Mouse (Mus musculus): Measurements from ENCODE around the gene Rin2. TPM values are rescaled to one million over a fixed set of nuclear protein-coding genes. Genes with fewer than 3 reads are reported as not detected.

Gene Rin2
- polyA plus RNA-seq, 1 experiment from 2014 or later: 21.1 TPM

DNA sequence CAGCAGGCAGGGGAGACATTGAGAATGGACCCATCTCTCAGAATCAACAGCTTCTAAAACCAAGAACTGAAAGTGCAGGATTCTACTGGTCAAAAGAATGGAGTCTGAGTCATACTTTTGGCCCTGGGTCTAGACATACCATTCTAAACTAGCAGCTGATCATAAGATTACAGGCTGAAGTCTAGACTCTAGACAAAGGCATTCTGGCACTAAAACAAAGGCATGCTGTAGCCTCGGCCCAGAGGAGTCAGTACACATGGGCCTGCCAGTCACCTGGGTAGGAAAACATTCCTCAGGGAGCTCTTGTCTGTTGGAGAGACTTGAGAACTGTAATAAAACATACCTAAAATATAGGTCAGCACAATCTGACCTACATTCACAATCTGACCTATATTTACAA is 18.3 kb upstream of the Rin2 start:
- WGBS: 40% methylated on average over 1 of the region's 1 CpGs
- no peak overlapping the region for H3K4me3 ChIP-seq (ENCODE audit: low read depth, low read length)

DNA sequence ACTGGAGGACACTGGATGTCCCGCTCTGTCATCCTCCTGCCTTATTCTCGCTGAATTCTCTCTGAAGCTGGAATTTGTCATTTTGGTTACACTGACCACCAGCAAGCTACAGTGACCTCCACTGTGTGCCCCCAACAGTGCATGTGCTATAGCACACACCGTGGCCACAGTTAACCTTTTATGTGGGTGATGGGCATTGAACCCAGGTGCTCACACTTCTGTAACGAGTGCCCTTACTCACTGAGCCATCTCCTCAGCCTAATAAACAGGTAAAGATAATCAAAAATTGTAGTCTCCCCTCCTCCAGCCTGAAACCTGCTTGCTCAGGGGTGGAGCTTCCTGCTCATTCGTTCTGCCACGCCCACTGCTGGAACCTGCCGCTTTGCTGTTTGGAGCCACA is 13.8 kb upstream of the Rin2 start:
- Histone ChIP-seq H3K9ac (replicated peaks; ENCODE audit: low read length) (no peak overlapping the region), H3K36me3 (replicated peaks; ENCODE audit: control insufficient read depth, insufficient read depth, low read depth, low read length) (no peaks in the 10 kb centered on the region)
- 81% methylated on average over 5 of the region's 7 CpGs for WGBS

More for the DNA sequence above, 18.3 kb upstream of the Rin2 start:
- Histone ChIP-seq H3K9me3 (replicated peaks; ENCODE audit: control insufficient read depth, low read length) (no peaks in the 10 kb centered on the region), H3K4me2 (ENCODE audit: low read depth, low read length) (no peak overlapping the region), H3K36me3 (replicated peaks; ENCODE audit: control insufficient read depth, insufficient read depth, low read depth, low read length) (no peaks in the 10 kb centered on the region), H3K9ac (replicated peaks; ENCODE audit: low read length) (no peak overlapping the region), H3K27ac (replicated peaks; ENCODE audit: low read depth, low read length) (no peak overlapping the region), H3K27me3 (ENCODE audit: control insufficient read depth, insufficient read depth, low read length) (no peaks in the 10 kb centered on the region), H3K4me1 (ENCODE audit: control insufficient read depth, insufficient read depth, low read length) (no peaks in the 10 kb centered on the region)
- DNase-seq (ENCODE audit: low spot score) (no peak), ATAC-seq (replicated peaks; ENCODE audit: insufficient number of reproducible peaks, low FRiP score, low TSS enrichment, low read depth) (no peak)

DNA sequence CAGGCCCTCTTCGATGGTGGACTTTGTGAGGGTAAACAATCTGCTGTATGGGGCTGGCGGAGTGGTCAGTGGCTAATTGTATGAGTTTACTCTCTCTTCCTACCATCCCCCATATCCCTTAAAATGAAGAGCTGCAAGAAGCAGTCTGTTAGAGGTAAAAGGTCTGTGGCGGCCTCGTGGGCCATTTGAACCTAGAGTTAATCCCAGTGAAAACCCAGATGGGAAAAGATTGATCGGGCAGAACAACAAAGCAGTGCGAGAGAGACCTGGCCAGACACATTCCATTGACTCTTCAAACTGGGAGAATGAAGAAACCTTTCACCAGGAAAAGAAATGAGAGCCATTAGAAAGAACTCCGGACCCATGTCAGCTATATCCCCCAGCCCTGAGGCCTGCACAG is 11.1 kb upstream of the Rin2 start:
- no peak for ATAC-seq (replicated peaks; ENCODE audit: insufficient number of reproducible peaks, low FRiP score, low TSS enrichment, low read depth)
- no peak overlapping the region for H3K4me2 ChIP-seq (ENCODE audit: low read depth, low read length)
- H3K4me1 ChIP-seq (ENCODE audit: control insufficient read depth, insufficient read depth, low read length): no peaks in the 10 kb centered on the region
- WGBS: 81% methylated on average over 7 of the region's 7 CpGs
- no peaks in the 10 kb centered on the region for H3K27me3 ChIP-seq (ENCODE audit: control insufficient read depth, insufficient read depth, low read length)
- H3K36me3 ChIP-seq (replicated peaks; ENCODE audit: control insufficient read depth, insufficient read depth, low read depth, low read length): no peaks in the 10 kb centered on the region
- H3K9me3 ChIP-seq (replicated peaks; ENCODE audit: control insufficient read depth, low read length): no peaks in the 10 kb centered on the region
- DNase-seq (ENCODE audit: low spot score): no peak
- H3K27ac ChIP-seq (replicated peaks; ENCODE audit: low read depth, low read length): no peak overlapping the region
- no peak overlapping the region for H3K4me3 ChIP-seq (ENCODE audit: low read depth, low read length)
- H3K9ac ChIP-seq (replicated peaks; ENCODE audit: low read length): no peak overlapping the region

More for the DNA sequence above, 13.8 kb upstream of the Rin2 start:
- Histone ChIP-seq H3K27ac (replicated peaks; ENCODE audit: low read depth, low read length) (no peak overlapping the region), H3K4me2 (ENCODE audit: low read depth, low read length) (no peak overlapping the region), H3K9me3 (replicated peaks; ENCODE audit: control insufficient read depth, low read length) (no peaks in the 10 kb centered on the region), H3K4me1 (ENCODE audit: control insufficient read depth, insufficient read depth, low read length) (no peaks in the 10 kb centered on the region), H3K4me3 (ENCODE audit: low read depth, low read length) (no peak overlapping the region), H3K27me3 (ENCODE audit: control insufficient read depth, insufficient read depth, low read length) (no peaks in the 10 kb centered on the region)
- no peak for ATAC-seq (replicated peaks; ENCODE audit: insufficient number of reproducible peaks, low FRiP score, low TSS enrichment, low read depth)
- DNase-seq (ENCODE audit: low spot score): no peak

DNA sequence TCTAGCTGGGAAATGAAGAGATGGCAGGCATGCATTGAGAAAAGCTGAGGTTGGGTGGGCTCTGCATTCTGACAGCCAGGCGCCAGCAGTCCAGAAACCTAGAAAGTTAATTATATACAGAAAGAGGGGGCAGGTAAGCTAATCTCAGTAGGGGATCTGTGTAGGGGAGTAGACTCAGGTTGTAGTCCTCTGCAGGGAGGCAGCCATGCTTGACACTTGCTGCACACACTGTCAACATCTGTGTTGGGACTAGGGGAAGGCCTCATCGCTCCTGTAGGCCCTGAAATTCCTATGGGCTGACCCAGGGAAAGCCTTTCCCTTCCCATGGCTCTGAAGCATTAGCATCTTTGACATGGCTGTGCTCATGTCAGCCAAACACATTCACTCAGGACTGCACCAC is 10.7 kb upstream of the Rin2 start:
- no peaks in the 10 kb centered on the region for H3K9me3 ChIP-seq (replicated peaks; ENCODE audit: control insufficient read depth, low read length)
- no peaks in the 10 kb centered on the region for H3K27me3 ChIP-seq (ENCODE audit: control insufficient read depth, insufficient read depth, low read length)
- WGBS: 82% methylated on average over 2 of the region's 2 CpGs
- no peak overlapping the region for H3K4me3 ChIP-seq (ENCODE audit: low read depth, low read length)
- no peak overlapping the region for H3K9ac ChIP-seq (replicated peaks; ENCODE audit: low read length)
- no peaks in the 10 kb centered on the region for H3K4me1 ChIP-seq (ENCODE audit: control insufficient read depth, insufficient read depth, low read length)
- ATAC-seq (replicated peaks; ENCODE audit: insufficient number of reproducible peaks, low FRiP score, low TSS enrichment, low read depth) (no peak; the same call in 1 of the 2 replicates), DNase-seq (ENCODE audit: low spot score) (no peak)
- no peak overlapping the region for H3K4me2 ChIP-seq (ENCODE audit: low read depth, low read length)
- no peak overlapping the region for H3K27ac ChIP-seq (replicated peaks; ENCODE audit: low read depth, low read length)
- no peaks in the 10 kb centered on the region for H3K36me3 ChIP-seq (replicated peaks; ENCODE audit: control insufficient read depth, insufficient read depth, low read depth, low read length)

DNA sequence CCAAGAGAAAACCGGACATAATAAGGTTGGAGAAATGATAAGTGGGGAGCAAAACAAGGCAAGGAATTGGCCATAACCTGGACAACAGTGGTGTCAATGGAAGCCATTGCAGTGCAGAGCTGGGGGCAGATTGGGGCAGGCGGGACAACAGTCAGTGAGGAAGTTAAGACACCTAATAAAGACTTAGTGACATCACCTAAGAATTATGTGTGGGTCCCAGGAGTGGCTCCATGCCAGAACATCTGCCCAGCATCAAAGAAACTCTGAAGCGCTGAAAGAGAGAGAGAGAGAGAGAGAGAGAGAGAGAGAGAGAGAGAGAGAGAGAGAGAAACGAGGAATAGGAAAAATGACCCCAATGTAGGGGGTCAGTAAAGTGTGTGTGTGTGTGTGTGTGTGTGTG is 6.9 kb upstream of the Rin2 start:
- Histone ChIP-seq H3K4me2 (ENCODE audit: low read depth, low read length) (no peak overlapping the region), H3K9me3 (replicated peaks; ENCODE audit: control insufficient read depth, low read length) (no peaks in the 10 kb centered on the region), H3K27ac (replicated peaks; ENCODE audit: low read depth, low read length) (no peak overlapping the region), H3K36me3 (replicated peaks; ENCODE audit: control insufficient read depth, insufficient read depth, low read depth, low read length) (no peaks in the 10 kb centered on the region), H3K4me1 (ENCODE audit: control insufficient read depth, insufficient read depth, low read length) (no peaks in the 10 kb centered on the region), H3K27me3 (ENCODE audit: control insufficient read depth, insufficient read depth, low read length) (no peaks in the 10 kb centered on the region), H3K4me3 (ENCODE audit: low read depth, low read length) (no peak overlapping the region), H3K9ac (replicated peaks; ENCODE audit: low read length) (no peak overlapping the region)
- ATAC-seq (replicated peaks; ENCODE audit: insufficient number of reproducible peaks, low FRiP score, low TSS enrichment, low read depth) (no peak), DNase-seq (ENCODE audit: low spot score) (no peak)
- WGBS: 89% methylated on average over 4 of the region's 4 CpGs

DNA sequence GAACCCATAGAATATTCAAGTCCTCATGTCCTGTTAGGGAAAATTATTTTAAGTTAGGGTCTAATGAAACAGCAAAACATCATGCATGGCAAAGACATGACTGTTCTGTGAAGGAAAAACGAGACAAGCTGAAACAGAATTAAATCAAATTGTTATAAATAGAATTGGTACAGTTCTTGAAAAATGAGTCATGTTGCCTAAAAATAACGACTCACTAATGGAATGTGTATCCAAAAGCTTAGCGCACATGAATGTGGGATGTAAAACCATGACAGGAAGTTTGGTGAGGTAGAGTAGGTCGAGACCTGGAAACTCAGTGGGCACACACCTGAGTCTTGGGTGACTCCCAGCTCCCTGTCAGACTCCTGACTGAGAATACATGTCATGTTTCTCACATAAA is 4.9 kb upstream of the Rin2 start:
- Histone ChIP-seq H3K4me1 (ENCODE audit: control insufficient read depth, insufficient read depth, low read length) (no peaks in the 10 kb centered on the region), H3K4me2 (ENCODE audit: low read depth, low read length) (no peak overlapping the region), H3K9ac (replicated peaks; ENCODE audit: low read length) (no peak overlapping the region), H3K36me3 (replicated peaks; ENCODE audit: control insufficient read depth, insufficient read depth, low read depth, low read length) (no peaks in the 10 kb centered on the region), H3K9me3 (replicated peaks; ENCODE audit: control insufficient read depth, low read length) (no peaks in the 10 kb centered on the region), H3K27me3 (ENCODE audit: control insufficient read depth, insufficient read depth, low read length) (no peaks in the 10 kb centered on the region), H3K4me3 (ENCODE audit: low read depth, low read length) (no peak overlapping the region), H3K27ac (replicated peaks; ENCODE audit: low read depth, low read length) (no peak overlapping the region)
- 83% methylated on average over 4 of the region's 4 CpGs for WGBS
- DNase-seq (ENCODE audit: low spot score): no peak
- no peak for ATAC-seq (replicated peaks; ENCODE audit: insufficient number of reproducible peaks, low FRiP score, low TSS enrichment, low read depth)

DNA sequence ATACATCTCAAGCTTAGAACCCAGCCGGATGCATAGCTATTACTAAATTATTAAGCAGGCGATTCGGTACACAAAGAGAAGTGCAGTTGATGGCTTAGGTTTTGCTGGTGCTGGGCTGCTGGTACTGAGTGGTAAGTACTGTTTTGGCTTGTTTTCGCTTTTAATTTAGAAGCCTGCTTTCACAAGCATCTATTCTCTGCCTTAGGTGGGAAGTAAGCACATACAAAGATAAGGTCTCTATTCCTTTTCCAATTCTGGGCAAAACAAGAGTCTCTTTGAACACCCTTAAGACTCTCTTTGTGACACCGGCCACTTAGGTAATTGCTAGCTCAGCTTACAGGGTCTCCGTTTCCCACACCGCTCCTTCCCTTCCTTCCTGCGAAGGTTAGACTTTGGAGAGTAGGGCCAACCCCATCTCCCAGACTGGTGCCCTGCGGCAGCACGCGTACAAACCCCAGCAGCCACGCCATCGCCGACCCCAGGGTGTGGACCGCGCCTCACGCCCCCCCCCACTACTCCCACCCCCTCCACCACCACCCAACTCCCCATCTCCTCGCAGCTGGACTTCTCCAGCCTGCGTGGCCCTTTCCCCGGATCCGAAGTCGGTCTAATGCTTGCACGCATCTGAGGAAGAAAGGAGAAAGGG is 396 bp upstream of the Rin2 start:
- Histone ChIP-seq H3K36me3 (replicated peaks; ENCODE audit: control insufficient read depth, insufficient read depth, low read depth, low read length) (no peaks in the 10 kb centered on the region), H3K4me1 (ENCODE audit: control insufficient read depth, insufficient read depth, low read length) (no peaks in the 10 kb centered on the region), H3K4me3 (ENCODE audit: low read depth, low read length) (peak overlapping the region; percentile 66), H3K27ac (replicated peaks; ENCODE audit: low read depth, low read length) (peak overlapping the region; percentile 70), H3K9me3 (replicated peaks; ENCODE audit: control insufficient read depth, low read length) (no peaks in the 10 kb centered on the region), H3K27me3 (ENCODE audit: control insufficient read depth, insufficient read depth, low read length) (no peaks in the 10 kb centered on the region), H3K9ac (replicated peaks; ENCODE audit: low read length) (peak overlapping the region; percentile 77), H3K4me2 (ENCODE audit: low read depth, low read length) (peak overlapping the region; percentile 88)
- WGBS: 4% methylated on average over 23 of the region's 23 CpGs
- ATAC-seq (replicated peaks; ENCODE audit: insufficient number of reproducible peaks, low FRiP score, low TSS enrichment, low read depth) (peak; percentile 34), DNase-seq (ENCODE audit: low spot score) (peak; percentile 53)

DNA sequence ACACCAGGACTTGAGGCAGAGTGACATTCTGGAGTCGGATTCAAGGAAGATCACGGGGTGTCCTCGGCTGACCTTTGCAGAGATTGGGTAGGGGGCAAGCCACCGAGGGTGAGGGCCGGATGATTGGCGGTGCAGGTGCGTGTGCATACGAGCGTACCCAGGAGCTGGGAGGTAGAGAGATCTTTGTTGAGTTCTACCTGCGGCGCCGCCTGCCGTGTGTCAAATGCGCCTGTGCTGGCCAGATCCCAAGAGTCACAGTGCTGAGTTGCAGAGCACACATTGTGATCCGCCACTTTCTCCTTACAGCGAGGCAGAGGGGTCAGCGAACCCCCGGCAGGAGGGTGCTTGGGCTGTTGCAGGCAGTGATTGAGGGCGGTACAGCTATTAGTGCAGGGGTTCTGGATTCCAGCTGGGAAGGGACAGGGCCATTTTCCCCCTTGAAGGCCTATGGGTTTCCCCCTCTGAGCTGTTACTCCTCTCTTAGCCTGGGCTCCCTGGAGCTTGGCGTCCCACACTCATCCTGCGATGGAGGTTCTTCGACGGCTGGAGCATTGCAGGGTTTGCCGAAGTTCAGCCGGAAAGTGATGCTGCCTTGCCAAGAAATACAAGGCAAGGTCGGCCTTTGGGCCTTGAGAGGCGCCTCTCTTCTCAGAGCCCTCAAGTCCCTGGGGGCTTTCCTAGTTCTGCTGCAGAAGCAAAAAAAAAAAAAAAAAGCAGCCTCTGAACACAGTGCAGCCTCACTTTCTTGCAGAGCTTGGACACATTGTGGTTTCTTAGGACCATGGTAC is 935 bp downstream of the Rin2 start:
- Histone ChIP-seq H3K9me3 (replicated peaks; ENCODE audit: control insufficient read depth, low read length) (no peaks in the 10 kb centered on the region), H3K36me3 (replicated peaks; ENCODE audit: control insufficient read depth, insufficient read depth, low read depth, low read length) (no peaks in the 10 kb centered on the region), H3K4me3 (ENCODE audit: low read depth, low read length) (peak overlapping the region; percentile 66), H3K4me2 (ENCODE audit: low read depth, low read length) (peak overlapping the region; percentile 88), H3K27ac (replicated peaks; ENCODE audit: low read depth, low read length) (0 out of 2 replicates have a peak overlapping the region, but pooled peaks have one; percentile 35), H3K4me1 (ENCODE audit: control insufficient read depth, insufficient read depth, low read length) (no peaks in the 10 kb centered on the region), H3K27me3 (ENCODE audit: control insufficient read depth, insufficient read depth, low read length) (no peaks in the 10 kb centered on the region), H3K9ac (replicated peaks; ENCODE audit: low read length) (peak overlapping the region; percentile 77)
- ATAC-seq (replicated peaks; ENCODE audit: insufficient number of reproducible peaks, low FRiP score, low TSS enrichment, low read depth) (peak; percentile 42; the same call in 1 of the 2 replicates), DNase-seq (ENCODE audit: low spot score) (peak; percentile 40)
- 5% methylated on average over 27 of the region's 27 CpGs for WGBS
